Mouse (Mus musculus) cerebellum, adult 8-10 months (tissue): ENCODE data around the gene Ntrk1.

Experiments
- DNase-seq: peaks from one replicate; pipeline ENCODE4 v3.0.0; 2022

Ntrk1 gene

DNA sequence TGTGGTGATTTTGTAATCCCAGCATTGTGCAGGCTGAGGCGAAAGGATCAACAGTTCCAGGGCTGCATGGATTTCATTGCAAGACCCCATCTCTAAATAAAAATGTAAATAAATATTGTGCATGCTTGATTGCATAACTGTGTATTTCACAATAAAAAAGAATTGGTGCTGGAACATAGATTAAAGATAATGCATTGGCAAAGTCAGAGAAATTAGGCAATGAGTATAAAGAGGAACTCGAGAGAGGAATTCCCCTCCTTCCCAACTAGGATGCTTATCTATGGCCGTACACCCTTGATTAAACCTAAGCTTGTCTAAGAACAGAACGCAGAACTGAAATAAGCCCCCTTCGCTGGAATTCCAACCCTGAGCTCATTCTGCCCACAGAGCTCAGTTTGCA, 9.8 kb downstream of the Ntrk1 start:
- no peak for DNase-seq

DNA sequence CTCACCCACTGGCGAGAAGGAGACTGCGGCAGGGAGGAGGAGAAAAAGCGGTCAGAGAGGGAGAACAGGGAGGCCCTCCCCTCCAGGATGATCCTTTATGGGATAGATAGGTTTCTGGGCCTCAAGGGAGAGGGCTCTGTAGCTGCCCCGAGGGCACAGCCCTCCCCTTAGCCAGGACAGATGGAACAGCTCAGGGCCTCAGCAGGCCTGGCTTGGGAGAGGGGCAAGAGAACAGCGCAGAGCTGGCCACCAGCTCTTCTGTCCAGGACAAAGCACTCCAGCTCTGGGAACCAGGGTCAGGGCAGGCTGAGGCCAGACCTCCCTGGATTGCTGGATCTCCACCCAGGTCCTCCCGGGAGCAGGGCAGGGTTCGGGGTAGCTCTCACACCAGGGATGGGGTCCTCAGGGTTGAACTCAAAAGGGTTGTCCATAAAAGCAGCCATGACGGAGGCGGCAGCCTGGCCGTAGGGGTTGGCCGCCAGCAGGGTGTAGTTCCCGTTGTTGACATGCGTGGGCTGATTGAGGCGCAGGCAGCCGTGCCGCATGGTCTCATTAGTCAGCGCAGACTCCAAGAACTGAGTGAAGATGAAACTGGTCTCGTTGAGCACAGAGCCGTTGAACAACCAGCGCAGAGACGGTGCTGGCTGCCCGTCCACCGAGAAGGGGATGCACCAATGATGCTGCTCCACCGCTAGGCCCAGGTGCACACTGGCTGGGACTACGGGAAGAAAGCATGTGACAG, 11.5 kb downstream of the Ntrk1 start:
- DNase-seq = no peak

GRCm38 (mm10) chr3:87779086-87779485, 15.9 kb downstream of the Ntrk1 start:
- no peak for DNase-seq

DNA sequence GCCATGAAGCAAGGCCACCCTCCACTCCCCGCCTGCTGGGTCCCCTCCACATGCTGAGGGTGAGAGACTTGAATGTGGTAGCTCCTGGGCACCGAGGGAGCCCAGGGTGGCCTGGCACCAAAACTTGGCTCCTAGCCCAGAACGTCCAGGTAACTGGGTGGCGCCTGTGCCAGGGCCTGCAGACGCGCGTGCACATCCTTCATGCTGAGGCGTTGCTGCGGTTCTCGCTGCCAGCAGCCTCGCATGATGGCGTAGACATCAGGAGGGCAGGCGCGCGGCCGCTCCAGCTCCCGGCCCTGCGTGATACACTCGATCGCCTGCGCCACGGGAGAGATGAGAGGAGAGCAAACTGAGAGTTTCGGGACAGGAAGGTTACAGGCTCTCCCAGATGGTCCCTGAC, 16.7 kb downstream of the Ntrk1 start:
- DNase-seq = no peak

DNA sequence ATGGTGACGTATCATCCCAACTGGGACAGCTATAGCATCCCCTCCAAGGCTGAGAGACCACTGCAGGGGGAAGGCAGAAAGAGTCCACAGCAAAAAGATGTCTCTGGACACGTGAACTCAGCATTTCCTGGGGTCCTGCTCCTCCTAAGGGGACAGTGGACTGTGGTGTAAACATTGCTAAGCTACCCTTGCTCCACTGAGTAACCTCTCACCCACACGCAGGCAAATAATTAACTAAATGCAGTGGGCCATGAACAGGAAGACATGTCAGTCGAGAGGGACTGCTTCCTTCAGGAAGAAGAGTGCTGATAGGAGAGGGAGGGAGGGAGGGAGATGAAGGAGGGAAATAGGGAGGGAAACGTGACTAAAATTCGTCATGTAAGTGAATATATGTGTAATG, 23.9 kb downstream of the Ntrk1 start:
- no peak for DNase-seq

DNA sequence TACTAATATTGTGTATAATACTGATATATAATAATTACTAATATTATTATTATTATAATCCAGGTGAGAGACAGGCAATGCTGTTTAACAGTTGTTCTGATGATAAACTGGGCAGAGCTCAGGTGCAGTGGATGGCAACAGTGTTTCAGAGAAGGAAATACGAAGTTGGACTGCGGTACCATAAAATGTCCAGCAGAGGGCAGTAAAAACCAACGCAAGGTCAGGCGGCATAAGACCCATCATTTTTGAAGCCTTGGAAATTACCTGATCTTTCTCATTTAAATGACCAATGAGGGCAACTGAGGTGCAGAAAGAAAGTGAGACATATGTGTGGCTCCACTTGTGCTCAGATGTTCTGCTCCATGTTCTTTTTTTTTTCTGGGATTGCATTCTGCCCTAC, 24.7 kb downstream of the Ntrk1 start:
- peak; percentile 34 for DNase-seq

GRCm38 (mm10) chr3:87769506-87769905, 25.5 kb downstream of the Ntrk1 start:
- DNase-seq = no peak

DNA sequence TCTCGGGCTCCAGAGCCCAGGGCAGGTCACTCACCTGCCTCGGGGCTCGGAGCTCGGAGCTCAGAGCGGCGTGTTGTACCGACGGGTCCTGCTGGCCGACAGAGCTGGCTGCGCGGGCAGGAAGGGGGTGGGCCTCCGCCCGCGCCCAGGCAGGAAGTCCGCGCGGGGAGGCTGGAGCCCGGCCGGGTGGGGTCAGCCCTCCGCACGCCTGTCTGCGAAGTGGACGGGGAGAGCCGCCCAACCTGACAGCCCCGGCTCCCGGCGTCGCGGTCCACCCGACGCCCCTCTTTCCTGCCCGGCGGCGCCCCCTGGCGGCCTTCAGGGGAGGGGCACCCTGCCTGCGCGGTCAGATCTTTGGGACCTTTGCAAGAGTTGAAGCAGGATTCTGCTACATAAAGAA, 26.1 kb downstream of the Ntrk1 start:
- no peak for DNase-seq

- DNase-seq = no peak
These were observed 26.5 kb downstream of the Ntrk1 start for GRCm38 (mm10) chr3:87768431-87768830.

GRCm38 (mm10) chr3:87767764-87768163, 27.2 kb downstream of the Ntrk1 start:
- DNase-seq = no peak

- no peak for DNase-seq
These were observed 28.7 kb downstream of the Ntrk1 start for GRCm38 (mm10) chr3:87766284-87766667.

DNA sequence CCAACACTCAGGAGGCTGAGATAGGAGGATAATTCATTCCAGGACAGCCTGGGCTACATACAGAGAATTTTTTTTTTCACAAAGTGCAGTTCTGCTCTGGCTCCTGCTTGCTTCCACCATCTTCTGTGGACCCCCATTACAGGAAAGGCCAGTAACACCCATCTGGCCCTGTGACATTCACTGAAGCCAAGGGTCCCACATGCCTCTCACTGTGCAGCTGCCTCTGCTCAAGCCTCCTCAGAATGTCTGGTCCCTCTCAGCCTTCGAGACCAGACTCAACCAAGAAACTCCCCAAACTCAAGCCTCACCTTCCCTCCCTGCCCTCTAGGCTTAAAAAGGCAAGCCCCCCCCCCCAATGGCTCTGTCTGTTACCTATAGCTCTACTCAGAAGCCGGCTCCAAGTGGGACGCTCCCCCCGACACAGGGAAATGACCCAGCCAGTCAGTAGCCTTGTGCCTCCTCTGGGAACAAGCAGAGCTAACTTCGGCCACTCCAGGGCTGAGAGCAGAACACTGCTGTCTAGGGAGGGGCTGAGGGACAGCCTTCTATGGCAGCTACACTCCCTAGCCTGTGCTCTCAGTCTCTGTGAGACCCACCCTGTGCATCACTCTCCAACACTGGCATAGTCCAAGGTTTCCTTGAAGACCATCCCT, 29.2 kb downstream of the Ntrk1 start:
- DNase-seq = no peak

DNA sequence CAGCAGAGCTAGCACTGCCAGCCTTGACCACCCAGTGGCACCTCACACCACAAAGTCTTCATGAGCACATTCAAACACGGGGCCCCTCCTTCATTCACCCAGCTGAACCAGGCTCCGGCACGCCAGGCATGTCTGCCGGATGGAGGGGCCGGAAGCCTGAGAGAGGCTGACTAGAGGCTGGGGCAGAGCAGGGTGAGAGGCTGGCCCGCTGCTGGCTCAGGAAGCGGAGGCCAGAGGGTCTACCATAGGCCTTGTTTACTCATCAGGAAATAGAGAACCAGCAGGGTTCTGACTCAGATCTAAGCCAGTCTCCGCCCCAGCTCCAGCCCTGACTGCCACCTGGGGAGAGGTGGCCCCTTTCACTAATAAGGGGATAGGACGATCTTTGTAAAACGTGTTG, 29.9 kb downstream of the Ntrk1 start:
- no peak for DNase-seq

DNA sequence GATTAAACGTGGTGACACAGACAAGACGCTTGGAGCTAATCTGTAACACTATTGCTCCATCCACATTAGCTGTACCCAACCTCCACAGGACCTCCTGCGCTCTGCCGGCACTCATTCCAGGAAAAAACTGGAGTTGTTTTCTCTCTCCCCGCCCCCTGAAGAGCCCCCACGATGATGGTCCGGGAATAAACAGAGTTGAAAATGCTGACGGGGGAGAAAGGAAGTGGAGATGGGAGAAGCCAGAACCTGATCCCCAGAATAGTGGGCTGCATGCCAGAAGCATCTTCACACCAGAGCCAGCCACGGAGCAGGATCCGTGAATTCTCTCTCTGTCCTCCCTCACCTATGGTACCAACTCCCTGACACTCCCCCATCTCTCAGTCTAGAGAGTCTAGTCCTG, 30.5 kb downstream of the Ntrk1 start:
- DNase-seq = no peak

GRCm38 (mm10) chr3:87763683-87764289, 31.2 kb downstream of the Ntrk1 start:
- no peak for DNase-seq

DNA sequence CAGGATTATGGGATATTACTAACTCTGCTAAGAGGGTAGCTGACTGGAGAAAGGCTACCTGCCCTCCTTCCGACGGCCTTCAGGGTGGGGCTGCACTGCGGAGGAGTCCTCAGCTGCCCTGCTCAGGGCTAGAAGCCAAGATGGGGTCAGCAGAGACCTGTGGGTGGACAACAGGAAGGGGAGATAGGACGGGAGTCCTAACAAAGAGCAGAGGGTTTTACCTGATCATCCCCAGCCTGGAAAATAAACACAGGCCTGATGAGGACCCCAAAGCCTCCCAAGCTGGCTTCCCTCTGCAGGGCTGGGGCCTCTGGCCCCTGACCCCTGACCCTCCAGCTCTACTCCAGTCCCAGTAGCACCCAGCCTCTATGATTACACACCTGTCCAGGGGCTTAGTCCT, 31.8 kb downstream of the Ntrk1 start:
- no peak for DNase-seq

DNA sequence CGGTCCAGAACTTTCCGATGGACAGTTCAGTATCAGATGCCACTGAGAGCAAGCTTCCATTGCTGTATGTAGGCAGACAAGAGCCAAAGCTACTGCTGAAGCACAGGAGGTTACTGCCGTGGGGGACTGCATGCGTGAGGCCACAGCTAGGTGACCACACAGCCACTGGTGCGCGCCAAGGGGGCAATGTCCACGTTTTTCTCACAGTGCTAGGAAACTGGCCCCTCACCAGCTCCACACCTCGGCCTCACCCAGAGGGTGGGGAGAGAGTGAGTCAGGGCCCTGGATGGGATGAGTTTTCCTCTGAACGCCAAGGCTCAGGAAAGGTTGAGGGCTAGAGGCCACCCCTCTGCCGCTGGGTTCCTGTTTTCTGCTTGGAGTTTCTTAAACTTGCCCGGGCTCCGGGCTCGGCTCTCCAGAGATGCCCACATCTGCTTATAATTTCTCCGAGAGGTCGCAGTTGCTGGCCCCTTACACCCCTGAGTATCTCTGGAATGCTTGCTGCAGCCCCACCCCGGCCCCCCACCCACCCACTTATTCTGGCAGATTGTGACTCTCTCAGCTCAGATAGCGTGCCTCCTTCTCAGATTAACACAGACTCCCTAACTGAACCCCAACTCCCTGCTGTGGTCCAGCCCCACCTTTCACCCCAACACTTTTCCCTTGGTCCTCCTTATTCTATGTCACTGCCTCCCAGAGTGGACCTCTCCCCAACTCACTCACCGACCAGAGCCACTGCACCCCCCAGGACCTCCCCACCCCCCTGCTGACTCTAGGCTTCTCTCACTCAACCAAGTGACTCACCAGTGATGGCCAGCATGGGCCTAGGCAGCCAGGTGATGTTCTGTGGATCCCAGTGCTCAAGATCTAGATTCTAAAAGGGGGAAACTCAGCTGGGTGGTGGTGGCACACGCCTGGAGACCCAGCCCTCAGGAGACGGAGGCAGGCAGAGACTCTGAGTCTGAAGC, 33.3 kb downstream of the Ntrk1 start:
- DNase-seq = no peak

- no peak for DNase-seq
These were observed 36.3 kb downstream of the Ntrk1 start for GRCm38 (mm10) chr3:87758641-87759040.

- DNase-seq = no peak
These were observed 38.5 kb downstream of the Ntrk1 start for GRCm38 (mm10) chr3:87756488-87756887.

- peak; percentile 82 for DNase-seq
These were observed 39.0 kb downstream of the Ntrk1 start for GRCm38 (mm10) chr3:87755964-87756363.

DNA sequence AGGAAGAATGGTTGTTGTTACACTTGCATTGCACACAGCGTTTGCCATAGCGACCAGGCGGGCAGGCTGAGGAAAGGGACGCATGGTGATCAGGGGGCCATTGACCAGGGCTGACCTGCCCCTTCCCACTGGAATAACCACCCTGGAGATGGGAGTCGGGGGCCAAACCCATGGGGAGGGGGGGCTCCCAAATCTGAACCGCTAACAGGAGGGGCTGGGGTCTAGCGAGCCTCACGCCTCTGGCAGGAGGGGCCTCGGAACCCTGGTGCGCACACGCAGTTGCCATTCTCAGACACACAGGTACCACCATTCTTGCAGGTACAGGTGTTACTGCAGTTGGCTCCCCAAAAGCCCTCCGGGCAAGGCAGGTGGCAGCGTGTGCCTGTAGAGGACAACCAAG, 41.1 kb downstream of the Ntrk1 start:
- no peak for DNase-seq

DNA sequence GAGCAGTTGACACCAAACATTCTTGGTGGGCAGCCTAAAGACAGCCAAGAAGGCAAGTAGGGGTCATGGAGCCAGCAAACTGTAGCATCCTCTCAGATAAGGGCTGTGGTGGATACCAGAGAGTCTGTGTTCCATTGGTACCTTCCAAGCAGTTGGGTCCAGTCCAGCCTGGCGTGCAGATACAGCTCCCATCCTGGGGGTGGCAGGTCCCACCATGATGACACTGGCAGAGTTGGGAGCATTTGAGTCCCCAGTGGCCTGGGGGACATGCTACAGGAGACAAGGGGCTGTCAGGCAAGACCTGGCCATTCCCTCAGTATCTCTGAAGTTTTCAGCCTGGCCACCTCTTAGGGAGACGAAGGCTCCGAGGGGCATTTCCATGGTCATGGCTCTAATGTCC, 42.4 kb downstream of the Ntrk1 start:
- DNase-seq = no peak

GRCm38 (mm10) chr3:87749977-87750376, 45.0 kb downstream of the Ntrk1 start:
- DNase-seq = no peak
